Mouse (Mus musculus) cerebellum, postnatal 25 days (tissue): ENCODE results near the gene Ptgir.

Experiments
- DNase-seq, 2 experiments: peaks; one replicate each; pipeline ENCODE4 v3.0.0; 2021; ENCODE audit warnings: mixed read lengths in 2 of 2

Ptgir gene

GRCm38 (mm10) chr7:16906281-16906680, at the start of gene Ptgir:
Gene Ptgir, plus strand, starts transcription at chr7:16906490.
- no peak for DNase-seq

GRCm38 (mm10) chr7:16858336-16858735, 48.0 kb upstream of the Ptgir start:
- peak; percentile 70 to 82 for DNase-seq

- DNase-seq = peak; percentile 61 to 83
Measured at GRCm38 (mm10) chr7:16859902-16860651, 46.2 kb upstream of the Ptgir start.

- no peak for DNase-seq
Measured at GRCm38 (mm10) chr7:16867488-16867887, 38.8 kb upstream of the Ptgir start.

GRCm38 (mm10) chr7:16869497-16869896, 36.8 kb upstream of the Ptgir start:
- DNase-seq = peak; percentile 88 to 92

GRCm38 (mm10) chr7:16871600-16871999, 34.7 kb upstream of the Ptgir start:
- DNase-seq = no peak

GRCm38 (mm10) chr7:16872478-16872877, 33.8 kb upstream of the Ptgir start:
- no peak for DNase-seq

GRCm38 (mm10) chr7:16873392-16873791, 32.9 kb upstream of the Ptgir start:
- no peak for DNase-seq

GRCm38 (mm10) chr7:16874190-16874589, 32.1 kb upstream of the Ptgir start:
- DNase-seq = peak; percentile 83 to 88

- peak; percentile 99 for DNase-seq
Measured at GRCm38 (mm10) chr7:16874756-16875309, 31.5 kb upstream of the Ptgir start.

- DNase-seq = no peak
Measured at GRCm38 (mm10) chr7:16875310-16875325, 31.2 kb upstream of the Ptgir start, which contains the start of gene Dact3. Gene Dact3, plus strand, starts transcription at chr7:16875317.

GRCm38 (mm10) chr7:16875326-16875725, 31.0 kb upstream of the Ptgir start:
- DNase-seq = no peak

- DNase-seq = no peak
Measured at GRCm38 (mm10) chr7:16876006-16876405, 30.3 kb upstream of the Ptgir start.

GRCm38 (mm10) chr7:16876608-16877007, 29.7 kb upstream of the Ptgir start:
- peak in 1 of 2 experiments; percentile 53 for DNase-seq

- no peak for DNase-seq
Measured at GRCm38 (mm10) chr7:16877717-16878116, 28.6 kb upstream of the Ptgir start.

- DNase-seq = no peak
Measured at GRCm38 (mm10) chr7:16879796-16880547, 26.3 kb upstream of the Ptgir start.

- no peak for DNase-seq
Measured at GRCm38 (mm10) chr7:16880615-16881014, 25.7 kb upstream of the Ptgir start.

- no peak for DNase-seq
Measured at GRCm38 (mm10) chr7:16883162-16883561, 23.1 kb upstream of the Ptgir start.

- DNase-seq = no peak
Measured at GRCm38 (mm10) chr7:16884334-16884733, 22.0 kb upstream of the Ptgir start.

GRCm38 (mm10) chr7:16885271-16885776, 21.0 kb upstream of the Ptgir start:
- no peak for DNase-seq

GRCm38 (mm10) chr7:16885905-16886304, 20.4 kb upstream of the Ptgir start:
- peak in 1 of 2 experiments; percentile 47 for DNase-seq

- no peak for DNase-seq
Measured at GRCm38 (mm10) chr7:16890536-16890935, 15.8 kb upstream of the Ptgir start.

- DNase-seq = peak in 1 of 2 experiments; percentile 40
Measured at GRCm38 (mm10) chr7:16890944-16891343, 15.3 kb upstream of the Ptgir start.

- DNase-seq = peak; percentile 85 to 92
Measured at GRCm38 (mm10) chr7:16891641-16892351, 14.5 kb upstream of the Ptgir start, which contains the start of gene Gng8. Gene Gng8, plus strand, starts transcription at chr7:16891786.
